Mouse (Mus musculus) lung, embryonic 15.5 days (tissue): ENCODE results near the gene Ap1s2. TPM values are rescaled to one million over a fixed set of nuclear protein-coding genes. Genes with fewer than 3 reads are reported as not detected.

Source experiments
- ATAC-seq: fragments of 200-750 bp; cut with Nextera tagmentation; 2 replicates; pipeline ENCODE4 v1.8.0; 2017; ENCODE audit warnings: moderate number of reproducible peaks, borderline replicate concordance; ENCODE audit not compliant: low FRiP score, low TSS enrichment; ENCODE audit errors: extremely low read depth
- H3K27ac ChIP-seq: fragments of 300-500 bp; sonication (generic); 2 replicates; pipeline ENCODE4 v1.5.1; 2015; ENCODE audit warnings: moderate library complexity, mild to moderate bottlenecking, inconsistent platforms
- H3K27me3 ChIP-seq: fragments of 300-500 bp; sonication (generic); 2 replicates; pipeline ENCODE4 v1.6.1; 2015; ENCODE audit warnings: inconsistent platforms
- H3K36me3 ChIP-seq: fragments of 300-500 bp; sonication (generic); 2 replicates; pipeline ENCODE4 v1.6.1; 2015; ENCODE audit warnings: inconsistent platforms
- H3K4me1 ChIP-seq: fragments of 300-500 bp; sonication (generic); 2 replicates; pipeline ENCODE4 v1.6.1; 2015; ENCODE audit warnings: inconsistent platforms
- H3K4me2 ChIP-seq: fragments of 300-500 bp; sonication (generic); 2 replicates; pipeline ENCODE4 v1.6.1; 2015; ENCODE audit warnings: inconsistent platforms, mild to moderate bottlenecking, moderate library complexity
- H3K4me3 ChIP-seq: fragments of 300-500 bp; sonication (generic); 2 replicates; pipeline ENCODE4 v1.5.1; 2015; ENCODE audit warnings: mild to moderate bottlenecking, inconsistent platforms
- H3K9ac ChIP-seq: fragments of 300-500 bp; sonication (generic); 2 replicates; pipeline ENCODE4 v1.6.1; 2015; ENCODE audit warnings: inconsistent platforms
- H3K9me3 ChIP-seq: fragments of 300-500 bp; sonication (generic); 2 replicates; pipeline ENCODE4 v1.6.1; 2016; ENCODE audit warnings: inconsistent platforms
- WGBS: fragments of 180-500 bp; shearing (Covaris S2); methylation state at CpG from one replicate; pipeline ENCODE4 v1.1.7; 2015; 5-methylcytosine and 5-hydroxymethylcytosine counted together
- polyA plus RNA-seq: library from polyadenylated mRNA; unstranded; fragments of >200 nt; fragmentation: Nextera tagmentation; extraction: Ambion mirVana; gene quantifications from 2 replicates; pipeline ENCODE4 v1.2.1, GENCODE M21; 2015

Ap1s2 gene
- polyA plus RNA-seq, 1 experiment from 2014 or later, result 23.2 TPM

DNA sequence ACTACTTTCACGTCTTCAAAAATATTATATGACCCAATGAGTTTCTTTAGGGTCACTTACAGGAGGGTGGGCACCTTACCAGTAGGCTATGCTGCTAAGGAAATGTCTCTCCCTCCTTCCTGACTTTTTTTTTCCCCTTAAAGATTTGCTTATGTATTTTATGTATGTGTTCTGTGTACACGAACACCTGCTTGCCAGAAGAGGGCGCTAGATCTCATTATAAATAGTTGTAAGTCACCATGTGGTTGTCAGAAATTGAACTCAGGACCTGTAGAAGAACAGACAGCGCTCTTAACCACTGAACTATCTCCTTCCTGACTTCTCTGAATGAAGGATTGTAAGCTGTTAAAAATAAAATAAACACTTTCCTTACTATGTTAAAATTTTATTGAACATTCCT, 72.7 kb downstream of the Ap1s2 start:
- no peak overlapping the region for H3K4me2 ChIP-seq
- H3K27ac ChIP-seq, result no peak overlapping the region
- no peak overlapping the region for H3K9ac ChIP-seq
- H3K4me1 ChIP-seq, result no peaks in the 10 kb centered on the region
- no peak overlapping the region for H3K4me3 ChIP-seq
- H3K36me3 ChIP-seq, result no peaks in the 10 kb centered on the region
- ATAC-seq, result no peak
- H3K9me3 ChIP-seq, result no peaks in the 10 kb centered on the region
- 52% methylated on average over 4 of the region's 4 CpGs for WGBS
- no peaks in the 10 kb centered on the region for H3K27me3 ChIP-seq

DNA sequence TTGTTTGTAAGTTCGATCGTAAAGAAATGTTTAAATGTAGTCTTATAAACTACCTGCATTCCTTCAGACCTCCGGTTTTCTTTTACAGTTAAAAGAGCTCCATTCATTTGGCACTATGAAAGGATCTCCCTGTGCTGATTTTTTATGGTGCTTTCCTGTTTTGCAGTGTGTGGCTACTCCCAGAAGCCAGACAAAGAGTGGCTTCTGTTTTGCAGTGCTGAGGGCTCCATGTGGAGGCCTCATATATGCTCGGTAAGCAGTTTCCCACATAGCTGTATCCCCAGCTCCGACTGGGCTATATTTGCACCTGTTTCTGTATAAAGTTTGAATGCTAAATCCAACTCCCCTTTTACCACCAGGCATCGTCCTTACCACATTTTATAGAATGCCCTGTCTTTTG, 73.3 kb downstream of the Ap1s2 start:
- Histone ChIP-seq H3K27ac (no peak overlapping the region), H3K9ac (no peak overlapping the region), H3K4me3 (no peak overlapping the region), H3K9me3 (no peaks in the 10 kb centered on the region), H3K27me3 (no peaks in the 10 kb centered on the region), H3K4me1 (no peaks in the 10 kb centered on the region), H3K4me2 (no peak overlapping the region), H3K36me3 (no peaks in the 10 kb centered on the region)
- no peak for ATAC-seq
- 84% methylated on average over 6 of the region's 6 CpGs for WGBS

Other genes with a start within 250 kb of the Ap1s2 start
- gene Rnf138rt1, start 147.7 kb upstream of the Ap1s2 start, polyA plus RNA-seq, result not detected in 2 replicates
- 52.1 and 52.6 TPM in 2 replicates for gene Zrsr2, start 49.6 kb downstream of the Ap1s2 start, polyA plus RNA-seq
- 0.62 and 0.64 TPM in 2 replicates for gene Car5b, start 119.0 kb downstream of the Ap1s2 start, polyA plus RNA-seq
- 30.2 and 30.3 TPM in 2 replicates for gene Siah1b, start 167.5 kb downstream of the Ap1s2 start, polyA plus RNA-seq
- gene Cltrn, start 179.8 kb downstream of the Ap1s2 start, polyA plus RNA-seq, result 0.62 and 0.65 TPM in 2 replicates
- 1.4 and 1.9 TPM in 2 replicates for gene Ace2, start 230.3 kb downstream of the Ap1s2 start, polyA plus RNA-seq